Mouse (Mus musculus) heart, postnatal 4 days (tissue): ENCODE data around the gene Klhl10. TPM values are rescaled to one million over a fixed set of nuclear protein-coding genes. Genes with fewer than 3 reads are reported as not detected.

Experiments used
- DNase-seq: peaks from one replicate; pipeline ENCODE4 v3.0.0; 2021
- total RNA-seq, 2 experiments: library from RNA; stranded (reverse); gene quantifications; 2 replicates each; pipeline ENCODE4 v1.2.3; 2021

Gene Klhl10
- total RNA-seq, 2 experiments from 2014 or later: 0.43 to 0.59 TPM

GRCm38 (mm10) chr11:100408835-100409462 lies 32.8 kb upstream of the Klhl10 start:
- DNase-seq: no peak

GRCm38 (mm10) chr11:100409686-100410085 lies 32.0 kb upstream of the Klhl10 start:
- no peak for DNase-seq

GRCm38 (mm10) chr11:100411736-100412135 lies 30.0 kb upstream of the Klhl10 start:
- no peak for DNase-seq

GRCm38 (mm10) chr11:100413541-100413940 lies 28.2 kb upstream of the Klhl10 start:
- no peak for DNase-seq

GRCm38 (mm10) chr11:100414021-100414913 lies 27.4 kb upstream of the Klhl10 start, which contains the start of gene P3h4:
Gene P3h4 (minus strand): TSS chr11:100414836.
- DNase-seq: peak; percentile 89

- peak; percentile 81 for DNase-seq
Measured at GRCm38 (mm10) chr11:100414914-100415822, 26.5 kb upstream of the Klhl10 start, which contains the start of gene Fkbp10. Gene Fkbp10 (plus strand): TSS chr11:100415697.

- no peak for DNase-seq
Measured at GRCm38 (mm10) chr11:100421537-100421936, 20.2 kb upstream of the Klhl10 start.

- DNase-seq: no peak
Measured at GRCm38 (mm10) chr11:100423836-100424235, 17.9 kb upstream of the Klhl10 start.

- peak; percentile 82 for DNase-seq
Measured at GRCm38 (mm10) chr11:100425851-100426250, 15.9 kb upstream of the Klhl10 start.

GRCm38 (mm10) chr11:100426820-100427219 lies 14.9 kb upstream of the Klhl10 start:
- DNase-seq: no peak

GRCm38 (mm10) chr11:100428612-100429199 lies 13.0 kb upstream of the Klhl10 start:
- peak; percentile 71 for DNase-seq

GRCm38 (mm10) chr11:100430052-100430451 lies 11.7 kb upstream of the Klhl10 start:
- peak; percentile 42 for DNase-seq

- no peak for DNase-seq
Measured at GRCm38 (mm10) chr11:100432002-100432401, 9.7 kb upstream of the Klhl10 start.

- no peak for DNase-seq
Measured at GRCm38 (mm10) chr11:100435678-100436246, 6.0 kb upstream of the Klhl10 start.

- DNase-seq: no peak
Measured at GRCm38 (mm10) chr11:100437901-100438300, 3.8 kb upstream of the Klhl10 start.

- peak; percentile 88 for DNase-seq
Measured at GRCm38 (mm10) chr11:100440691-100441522, 810 bp upstream of the Klhl10 start.

GRCm38 (mm10) chr11:100442625-100443024 lies 908 bp downstream of the Klhl10 start:
- DNase-seq: no peak

- no peak for DNase-seq
Measured at GRCm38 (mm10) chr11:100457247-100457646, 15.5 kb downstream of the Klhl10 start.

GRCm38 (mm10) chr11:100457711-100458110 lies 16.0 kb downstream of the Klhl10 start:
- no peak for DNase-seq

- no peak for DNase-seq
Measured at GRCm38 (mm10) chr11:100462699-100463098, 21.0 kb downstream of the Klhl10 start.
